Mouse (Mus musculus): ENCODE measurements around the gene Patj.

Gene Patj

GRCm38 (mm10) chr4:98444437-98445139, 49.0 kb downstream of the Patj start:
- DNase-seq (ENCODE audit: low read depth, low spot score) = peak; percentile 73

DNA sequence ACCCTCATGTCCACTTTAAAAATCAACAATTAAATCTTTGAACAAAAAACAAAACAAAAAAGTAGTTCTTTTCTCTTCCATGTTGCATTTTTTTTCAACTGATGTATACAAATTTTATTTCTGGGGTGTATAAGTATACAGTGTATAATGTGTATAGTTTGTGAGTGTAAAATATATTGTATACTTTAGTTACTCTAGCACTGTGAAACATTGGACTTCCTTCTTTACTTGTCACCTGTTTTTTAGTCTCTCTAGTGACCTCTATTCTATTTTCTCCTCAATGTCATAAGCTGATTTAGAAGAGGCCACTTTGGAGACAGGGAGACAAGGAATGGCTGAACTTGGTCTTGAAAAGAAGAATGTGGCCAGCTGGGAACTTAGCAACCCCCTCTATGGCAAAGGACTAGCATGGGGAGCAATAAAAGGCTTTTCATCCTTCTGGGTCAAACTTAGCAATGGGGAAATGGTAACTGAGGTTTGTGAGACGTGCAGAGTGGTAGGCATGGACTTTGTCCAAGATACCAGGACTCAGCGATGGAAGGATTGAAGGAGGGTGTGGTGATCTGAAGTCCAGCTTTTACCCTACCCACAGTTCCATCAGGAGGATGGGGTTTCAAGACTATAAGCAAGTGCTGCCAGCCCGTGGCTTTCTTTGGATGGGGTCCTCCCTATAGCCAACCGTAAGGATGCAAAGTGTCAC, 54.1 kb downstream of the Patj start:
- no peak for DNase-seq (ENCODE audit: low read depth, low spot score)

DNA sequence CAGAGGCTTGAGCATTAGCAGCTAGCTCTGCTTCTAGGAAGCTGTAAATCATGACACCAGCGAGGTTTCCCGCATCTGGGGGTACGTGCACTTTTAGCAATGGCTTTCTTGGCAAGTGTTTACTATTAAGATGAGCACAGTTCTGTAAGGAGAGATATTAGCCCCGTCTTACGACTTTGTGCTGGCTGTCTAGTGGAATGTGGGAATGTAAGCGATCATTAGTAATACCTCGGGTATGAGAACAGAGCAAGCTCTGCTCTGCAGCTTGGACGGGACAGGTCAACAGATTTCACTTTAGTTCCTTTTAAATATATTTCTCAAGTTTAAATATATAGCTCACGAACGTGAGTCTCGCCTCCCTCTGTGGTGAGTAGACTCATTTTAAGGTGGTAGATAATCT, 54.7 kb downstream of the Patj start:
- DNase-seq (ENCODE audit: low read depth, low spot score) = no peak

- no peak for DNase-seq (ENCODE audit: low read depth, low spot score)
Observed at GRCm38 (mm10) chr4:98450829-98451228, 55.2 kb downstream of the Patj start.

DNA sequence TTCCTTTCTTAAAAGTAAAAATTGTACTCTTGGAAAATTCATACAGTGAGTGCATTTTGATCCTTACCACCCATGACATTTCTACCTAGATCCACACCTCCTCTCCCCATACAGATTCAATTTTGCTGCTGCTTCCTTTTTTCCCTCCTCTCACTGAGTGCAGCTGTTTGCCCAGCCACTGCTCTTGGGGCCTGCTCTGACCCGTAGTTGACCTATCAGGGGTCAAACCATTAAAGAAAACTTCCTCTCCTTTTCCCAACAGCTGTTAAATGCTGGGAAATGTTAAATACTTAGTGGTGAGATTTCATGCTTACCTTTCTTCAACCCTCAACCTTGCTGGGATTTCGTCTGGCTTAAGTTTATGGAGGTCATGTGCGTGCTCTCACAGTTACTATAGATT, 55.7 kb downstream of the Patj start:
- no peak for DNase-seq (ENCODE audit: low read depth, low spot score)

DNA sequence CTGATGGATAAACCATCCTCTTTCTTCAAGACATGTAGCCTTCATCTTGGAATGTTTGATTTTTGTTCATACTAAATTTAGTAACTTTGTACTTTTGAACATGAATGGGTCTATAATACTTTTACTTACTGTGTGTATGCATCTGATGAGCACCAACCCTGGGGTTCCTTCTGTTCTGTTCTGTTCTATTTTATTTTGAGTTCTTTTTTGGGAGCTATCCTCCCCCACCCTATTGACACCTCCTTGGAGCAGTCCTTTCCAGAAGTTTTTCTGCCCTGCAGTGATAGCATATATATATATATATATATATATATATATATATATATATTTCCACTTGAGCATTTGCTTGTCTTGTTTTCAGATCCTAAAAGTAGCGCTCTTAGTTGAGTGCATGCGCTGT, 57.1 kb downstream of the Patj start:
- no peak for DNase-seq (ENCODE audit: low read depth, low spot score)

GRCm38 (mm10) chr4:98453231-98453630, 57.6 kb downstream of the Patj start:
- no peak for DNase-seq (ENCODE audit: low read depth, low spot score)

DNA sequence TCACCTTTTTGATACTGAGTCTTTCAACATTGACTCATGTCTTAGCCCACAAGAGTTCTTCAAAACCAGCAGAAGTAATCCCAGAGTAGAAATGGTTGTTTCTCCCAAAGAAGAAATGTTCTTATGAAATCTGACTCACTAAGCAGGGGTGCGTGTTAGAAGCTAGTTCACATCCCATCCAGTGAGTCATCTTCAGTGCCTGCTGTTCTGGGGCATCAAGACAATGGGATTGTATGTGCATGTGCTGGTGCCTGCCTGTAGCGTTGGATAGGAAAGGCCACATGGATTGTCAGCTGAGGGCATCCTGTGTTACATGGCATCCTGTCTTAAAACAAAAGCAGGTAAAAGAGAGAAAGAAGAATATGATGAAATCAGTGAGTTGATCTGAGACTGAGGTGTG, 59.8 kb downstream of the Patj start:
- DNase-seq (ENCODE audit: low read depth, low spot score) = no peak

GRCm38 (mm10) chr4:98455910-98456309, 60.3 kb downstream of the Patj start:
- no peak for DNase-seq (ENCODE audit: low read depth, low spot score)

DNA sequence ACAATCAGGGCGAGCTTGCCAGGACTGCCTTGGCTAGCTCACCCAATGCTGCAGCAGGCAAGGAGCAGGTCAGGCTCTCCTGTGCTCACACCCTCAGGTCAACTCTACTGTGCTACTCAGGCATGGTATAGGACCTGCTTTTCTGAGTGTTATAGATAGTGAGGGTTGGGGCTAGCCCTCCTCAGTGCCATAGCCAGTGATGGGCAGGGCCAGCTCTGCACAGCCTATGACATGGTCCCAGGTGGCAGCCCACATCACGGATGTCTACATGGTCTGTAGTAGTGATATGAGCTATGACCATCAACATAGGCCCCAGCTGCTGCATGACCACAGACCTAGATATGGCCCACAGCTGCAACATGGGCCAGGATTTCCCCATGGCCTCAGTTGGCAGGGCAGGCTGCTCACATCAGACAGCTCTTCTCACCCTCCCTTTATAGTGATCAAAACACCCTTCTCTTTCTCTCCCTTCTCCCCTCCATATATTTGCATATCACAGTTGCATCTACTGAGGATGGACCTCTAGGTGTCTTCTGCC, 66.3 kb downstream of the Patj start:
- DNase-seq (ENCODE audit: low read depth, low spot score) = no peak

DNA sequence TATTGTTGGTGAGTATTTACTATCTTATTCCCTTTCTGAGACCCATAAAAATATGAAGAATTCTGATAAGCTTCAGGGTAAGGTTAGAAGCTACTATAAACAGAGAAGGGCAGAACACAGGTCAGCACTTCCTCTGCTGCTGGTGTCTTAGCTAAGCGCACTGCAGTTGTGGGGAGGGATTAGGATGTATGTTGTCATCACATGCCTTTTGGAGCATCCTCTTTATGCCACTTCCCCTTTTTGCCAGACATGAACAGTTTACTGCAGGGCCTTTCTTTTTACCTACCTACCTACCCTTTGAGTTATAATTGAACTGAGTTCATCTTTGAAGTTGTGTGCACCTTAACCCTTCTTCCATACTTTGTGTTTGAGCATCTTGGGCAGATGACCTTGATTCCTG, 69.9 kb downstream of the Patj start:
- DNase-seq (ENCODE audit: low read depth, low spot score) = no peak

- DNase-seq (ENCODE audit: low read depth, low spot score) = no peak
Observed at GRCm38 (mm10) chr4:98465886-98466285, 70.3 kb downstream of the Patj start.

DNA sequence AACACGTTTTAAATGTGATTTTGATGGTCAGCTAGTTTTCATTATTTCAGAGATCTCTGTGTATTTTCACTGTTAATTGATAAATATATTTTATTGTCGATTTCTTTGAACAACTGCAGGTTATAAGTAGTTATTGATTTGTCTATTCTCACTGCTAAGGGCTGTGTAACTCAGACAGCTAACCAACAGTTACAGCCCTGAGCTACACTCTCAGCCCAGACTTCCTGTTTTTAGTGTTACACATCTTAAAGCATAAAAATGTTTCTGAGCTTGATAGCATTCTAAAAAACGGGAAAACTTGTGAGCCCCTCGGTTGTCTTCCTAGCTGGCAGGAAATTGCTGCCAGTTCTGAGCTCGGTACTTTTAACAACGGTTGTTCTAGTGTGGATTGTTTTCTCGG, 75.8 kb downstream of the Patj start:
- no peak for DNase-seq (ENCODE audit: low read depth, low spot score)

- DNase-seq (ENCODE audit: low read depth, low spot score) = no peak
Observed at GRCm38 (mm10) chr4:98473491-98473890, 77.9 kb downstream of the Patj start.

DNA sequence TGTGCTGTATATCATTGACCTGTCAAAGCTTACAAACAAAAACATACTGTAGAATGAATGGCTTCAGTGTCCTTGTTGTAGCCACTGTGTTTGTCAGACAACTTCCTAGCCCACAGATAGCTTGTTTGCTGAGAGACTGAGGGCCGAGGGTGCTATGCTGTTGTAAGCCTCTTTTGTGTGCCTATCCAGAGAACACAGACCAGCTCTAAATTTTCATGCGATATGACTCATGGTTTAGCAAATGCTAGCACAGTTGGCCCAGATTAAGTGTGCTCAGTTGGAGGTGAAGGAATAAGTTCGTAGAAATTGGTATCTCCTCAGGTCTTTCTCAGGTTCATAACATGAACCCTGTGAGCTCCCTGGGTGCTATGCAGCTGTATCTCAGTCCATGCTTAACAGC, 82.4 kb downstream of the Patj start:
- no peak for DNase-seq (ENCODE audit: low read depth, low spot score)

DNA sequence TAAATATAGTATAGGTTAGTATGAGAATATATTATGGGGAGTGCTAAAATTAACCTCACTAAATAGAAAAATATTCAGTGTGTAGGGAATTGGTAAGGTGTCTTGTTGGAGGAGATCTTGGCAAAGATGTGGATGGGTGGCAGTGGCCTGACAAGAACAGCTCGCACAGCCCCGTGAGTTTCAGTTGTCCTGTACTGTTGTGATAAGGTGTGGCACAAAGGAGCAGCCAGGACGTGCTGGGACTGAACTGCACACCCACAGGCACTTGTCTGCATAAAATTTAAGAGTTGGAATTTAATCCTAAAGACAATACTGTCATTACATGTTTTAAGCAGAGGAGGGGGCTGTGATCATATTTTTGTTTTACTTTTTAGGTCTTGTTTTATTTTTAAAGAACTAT, 90.9 kb downstream of the Patj start:
- DNase-seq (ENCODE audit: low read depth, low spot score) = no peak

DNA sequence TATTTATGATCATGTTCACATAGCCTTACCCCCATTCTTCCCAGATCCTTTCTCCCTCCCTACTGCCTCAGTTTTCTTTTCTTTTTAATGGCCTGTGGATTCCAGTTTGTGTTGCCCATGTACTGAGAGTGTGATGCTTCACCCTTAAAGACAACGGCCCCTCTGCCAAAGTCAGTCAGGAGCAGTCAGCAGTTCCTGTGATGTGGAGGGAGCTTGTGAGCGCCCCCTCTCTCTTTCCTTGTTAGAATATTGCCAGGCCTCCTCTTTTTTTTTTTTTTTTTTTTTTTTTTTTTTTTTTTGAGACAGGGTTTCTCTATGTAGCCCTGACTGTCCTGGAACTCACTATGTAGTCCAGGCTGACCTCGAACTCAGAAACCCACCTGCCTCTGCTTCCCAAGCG, 91.3 kb downstream of the Patj start:
- no peak for DNase-seq (ENCODE audit: low read depth, low spot score)

GRCm38 (mm10) chr4:98489386-98489785, 93.8 kb downstream of the Patj start:
- no peak for DNase-seq (ENCODE audit: low read depth, low spot score)

- DNase-seq (ENCODE audit: low read depth, low spot score) = no peak
Observed at GRCm38 (mm10) chr4:98498341-98498740, 102.8 kb downstream of the Patj start.

GRCm38 (mm10) chr4:98500182-98500581, 104.6 kb downstream of the Patj start:
- DNase-seq (ENCODE audit: low read depth, low spot score) = peak; percentile 56

DNA sequence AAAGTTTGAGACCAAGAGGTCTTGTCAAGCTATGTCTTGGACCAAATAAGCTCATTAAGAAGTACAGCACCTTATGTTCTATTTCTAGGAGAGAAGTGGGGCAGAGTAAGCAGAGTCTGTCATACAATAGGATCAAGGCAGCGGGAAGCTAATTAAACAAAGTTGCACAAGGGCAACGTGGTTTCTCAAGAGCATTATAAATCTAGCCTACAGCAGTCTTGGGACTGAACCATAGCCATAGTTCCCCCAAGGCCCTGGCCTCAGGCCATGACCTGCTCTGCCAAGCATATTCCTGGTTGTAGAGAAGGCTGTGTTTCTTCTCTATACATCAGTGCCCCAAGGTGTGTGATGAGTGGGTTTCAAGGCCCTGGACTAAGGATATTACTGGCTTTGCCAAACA, 105.3 kb downstream of the Patj start:
- no peak for DNase-seq (ENCODE audit: low read depth, low spot score)

GRCm38 (mm10) chr4:98504743-98505142, 109.2 kb downstream of the Patj start:
- no peak for DNase-seq (ENCODE audit: low read depth, low spot score)

Data from CD4-positive, CD25-positive, alpha-beta regulatory T cell, adult 2 months (primary cell).